28 mouse cellular contexts compared by ENCODE assay signal in genomic region chr10:93215051-93215763, GRCm38 (mm10). TPM values are rescaled to one million over a fixed set of nuclear protein-coding genes. Genes with fewer than 3 reads are reported as not detected.
DNase-seq lines count a peak whose midpoint lies in the region; ATAC-seq and TF ChIP-seq lines count a peak whose summit lies in the region.
"Had no signal": no experiment of that assay in that cellular context is flagged by ENCODE, and none has a peak within 500 bp of the region (broad histone marks: within the 10 kb centered on the region; RNA-seq: fewer than 3 reads in every experiment).

No protein-coding gene starts in this region.

- H3K27ac ChIP-seq in heart, embryonic 10.5 days, result no peak overlapping the region
- H3K27ac ChIP-seq in liver, adult 2 months (replicated peaks; ENCODE audit: insufficient read depth, low read depth, low read length), result peak overlapping the region; percentile 6; the same call in 1 of the 2 replicates
- H3K27ac ChIP-seq in liver, embryonic 11.5 days (ENCODE audit: low read depth, low read length), result no peak overlapping the region
- H3K27ac ChIP-seq in limb, embryonic 10.5 days, result no peak overlapping the region; the same call in 1 of the 2 replicates
- H3K27ac ChIP-seq: embryonic facial prominence, embryonic 13.5 days; forebrain, embryonic 13.5 days; heart, embryonic 13.5 days; liver, embryonic 15.5 days; lung, embryonic 15.5 days; midbrain, embryonic 15.5 days; neural tube, embryonic 13.5 days had no signal

- no peak for TF ChIP-seq CTCF in liver, adult 2 months (IDR thresholded peaks at IDR 0.05; ENCODE audit: low read depth, low read length)

- no peak overlapping the region for H3K4me3 ChIP-seq in heart, embryonic 10.5 days
- no peak overlapping the region for H3K4me3 ChIP-seq in liver, adult 2 months (ENCODE audit: insufficient read depth, low read depth, low read length)
- H3K4me3 ChIP-seq in liver, embryonic 11.5 days (ENCODE audit: low read depth, low read length), result no peak overlapping the region
- H3K4me3 ChIP-seq in limb, embryonic 10.5 days, result no peak overlapping the region
- H3K4me3 ChIP-seq: embryonic facial prominence, embryonic 13.5 days; forebrain, embryonic 13.5 days; heart, embryonic 13.5 days; liver, embryonic 15.5 days; lung, embryonic 15.5 days; midbrain, embryonic 15.5 days; myocyte; neural tube, embryonic 13.5 days had no signal

- no peak overlapping the region for H3K9ac ChIP-seq in liver, adult 2 months (ENCODE audit: low read depth, low read length)
- no peak overlapping the region for H3K9ac ChIP-seq in liver, embryonic 11.5 days (ENCODE audit: low read depth, low read length)
- H3K9ac ChIP-seq: embryonic facial prominence, embryonic 13.5 days; forebrain, embryonic 13.5 days; heart, embryonic 13.5 days; liver, embryonic 15.5 days; lung, embryonic 15.5 days; midbrain, embryonic 15.5 days; neural tube, embryonic 13.5 days had no signal

- WGBS in heart, embryonic 10.5 days, result 87% methylated on average over 8 of the region's 8 CpGs
- 86% methylated on average over 8 of the region's 8 CpGs for WGBS in liver, adult 2 months
- WGBS in liver, embryonic 11.5 days, result 84% methylated on average over 8 of the region's 8 CpGs
- 91% methylated on average over 8 of the region's 8 CpGs for WGBS in limb, embryonic 10.5 days

- ATAC-seq in liver, embryonic 11.5 days (replicated peaks; ENCODE audit: low FRiP score), result no peak
- ATAC-seq: forebrain, embryonic 13.5 days; midbrain, embryonic 15.5 days had no signal

- TF ChIP-seq POLR2A in liver, adult 2 months (IDR thresholded peaks at IDR 0.05; ENCODE audit: extremely low read depth, insufficient read depth, low read length), result no peak

- H3K4me2 ChIP-seq in liver, embryonic 11.5 days, result no peak overlapping the region
- H3K4me2 ChIP-seq: embryonic facial prominence, embryonic 13.5 days; forebrain, embryonic 13.5 days; heart, embryonic 13.5 days; liver, embryonic 15.5 days; lung, embryonic 15.5 days; midbrain, embryonic 15.5 days; neural tube, embryonic 13.5 days had no signal

- peak; percentile 76 for DNase-seq in heart, adult 11 months
- no peak for DNase-seq in heart, embryonic 10.5 days (ENCODE audit: low spot score)
- DNase-seq in liver, adult 2 months (ENCODE audit: extremely low read depth, low read depth, low spot score), result no peak
- no peak for DNase-seq in liver, embryonic 11.5 days (ENCODE audit: low spot score)
- peak; percentile 54 to 63 for DNase-seq in cerebellum, postnatal 25 days
- DNase-seq in limb, embryonic 10.5 days (ENCODE audit: low spot score), result no peak
- no peak for DNase-seq in adrenal gland, postnatal 36 days
- DNase-seq: adrenal gland, adult 2 months; B cell, adult 2 months; gastrocnemius, postnatal 10 days; heart, adult 18-20 months; kidney, adult 18-20 months; kidney, postnatal 25 days; layer of hippocampus, adult 9-11 months; lung, postnatal 4 days; right cerebral cortex, postnatal 4 days; thymus, postnatal 14 days had no signal

- peaks cover 61% of the 10 kb centered on the region for H3K36me3 ChIP-seq in heart, embryonic 10.5 days
- peaks cover 39% of the 10 kb centered on the region for H3K36me3 ChIP-seq in liver, adult 2 months (ENCODE audit: control insufficient read depth, insufficient read depth, low read length)
- peaks cover 36% of the 10 kb centered on the region for H3K36me3 ChIP-seq in liver, embryonic 11.5 days (ENCODE audit: control insufficient read depth, insufficient read depth, low read length)
- peaks cover 48% of the 10 kb centered on the region for H3K36me3 ChIP-seq in limb, embryonic 10.5 days

- H3K9me3 ChIP-seq in heart, embryonic 10.5 days, result no peaks in the 10 kb centered on the region; the same call in 1 of the 2 replicates
- no peaks in the 10 kb centered on the region for H3K9me3 ChIP-seq in liver, embryonic 11.5 days (ENCODE audit: control insufficient read depth, low read length)
- no peaks in the 10 kb centered on the region for H3K9me3 ChIP-seq in limb, embryonic 10.5 days (replicated peaks)
- H3K9me3 ChIP-seq: embryonic facial prominence, embryonic 13.5 days; forebrain, embryonic 13.5 days; G1E; liver, embryonic 15.5 days; lung, embryonic 15.5 days; midbrain, embryonic 15.5 days; neural tube, embryonic 13.5 days had no signal

- no peaks in the 10 kb centered on the region for H3K27me3 ChIP-seq in heart, embryonic 10.5 days (ENCODE audit: insufficient read depth, poor library complexity, severe bottlenecking)
- no peaks in the 10 kb centered on the region for H3K27me3 ChIP-seq in liver, adult 2 months (ENCODE audit: control insufficient read depth, insufficient read depth, low read length)
- H3K27me3 ChIP-seq in liver, embryonic 11.5 days (replicated peaks; ENCODE audit: control insufficient read depth, insufficient read depth, low read length), result no peaks in the 10 kb centered on the region
- H3K27me3 ChIP-seq in limb, embryonic 10.5 days (ENCODE audit: low read depth, poor library complexity, severe bottlenecking), result no peaks in the 10 kb centered on the region
- H3K27me3 ChIP-seq: CH12.LX; embryonic facial prominence, embryonic 13.5 days; forebrain, embryonic 13.5 days; heart, embryonic 13.5 days; liver, embryonic 15.5 days; lung, embryonic 15.5 days; midbrain, embryonic 15.5 days; neural tube, embryonic 13.5 days; Patski had no signal

- no peaks in the 10 kb centered on the region for H3K4me1 ChIP-seq in heart, embryonic 10.5 days
- peaks cover 18% of the 10 kb centered on the region for H3K4me1 ChIP-seq in liver, adult 2 months (ENCODE audit: control insufficient read depth, insufficient read depth, low read length)
- H3K4me1 ChIP-seq in liver, embryonic 11.5 days (replicated peaks; ENCODE audit: control insufficient read depth, insufficient read depth, low read length), result no peaks in the 10 kb centered on the region; the same call in 1 of the 2 replicates
- H3K4me1 ChIP-seq in limb, embryonic 10.5 days, result no peaks in the 10 kb centered on the region
- H3K4me1 ChIP-seq: embryonic facial prominence, embryonic 13.5 days; forebrain, embryonic 13.5 days; heart, embryonic 13.5 days; midbrain, embryonic 15.5 days had no signal

- peaks cover 8% of the 10 kb centered on the region; the same call in 1 of the 2 replicates for H3K79me2 ChIP-seq in liver, adult 2 months (ENCODE audit: control insufficient read depth, insufficient read depth, low read length)

RNA-seq across cellular contexts. Expression of gene Cdk17, which starts 54.5 kb away (rescaled TPM):
- polyA plus RNA-seq in heart, embryonic 10.5 days (2016; fragmentation: Nextera tagmentation; extraction: Ambion mirVana), result 16.4 and 20.0 TPM in 2 replicates
- total RNA-seq in liver, adult 2 months (2014; rRNA removed), result 17.1 and 17.7 TPM in 2 replicates
- polyA plus RNA-seq in liver, adult 2 months (2012; rRNA removed), result 11.3 and 12.5 TPM in 2 replicates
- polyA plus RNA-seq in liver, embryonic 11.5 days (2014; fragmentation: Nextera tagmentation; extraction: Ambion mirVana), result 23.1 and 23.7 TPM in 2 replicates
- polyA plus RNA-seq in limb, embryonic 10.5 days (2016; fragmentation: Nextera tagmentation; extraction: Ambion mirVana), result 13.9 and 15.4 TPM in 2 replicates
- 10 to 100 TPM; 24.1 to 25.7 TPM for total RNA-seq in adrenal gland, postnatal 36 days (2021)

Comparison
In these comparisons a context has a peak if more than half of its experiments do, and no peak if none do; other contexts are left out.
1. DNase-seq: peak in heart, adult 11 months (single experiment) and cerebellum, postnatal 25 days (2 of 2); none in heart, embryonic 10.5 days (single experiment), liver, adult 2 months (single experiment), liver, embryonic 11.5 days (single experiment), limb, embryonic 10.5 days (single experiment) and adrenal gland, postnatal 36 days (0 of 2).